Mouse (Mus musculus) embryonic fibroblast, embryonic 13.5 days (primary cell): ENCODE data around the gene Gimap3. TPM values are rescaled to one million over a fixed set of nuclear protein-coding genes. Genes with fewer than 3 reads are reported as not detected.
A peak's percentile ranks its signal among the peaks of the same experiment; 100 is the strongest.

Source experiments
- H3K27ac ChIP-seq: 2 replicates; pipeline ENCODE4 v1.5.1; 2012; ENCODE audit warnings: low read length, control low read depth, inconsistent platforms; ENCODE audit not compliant: insufficient read depth
- H3K4me1 ChIP-seq: 2 replicates; pipeline ENCODE4 v1.6.1; 2011; ENCODE audit warnings: low read length; ENCODE audit not compliant: control insufficient read depth, insufficient read depth
- H3K4me3 ChIP-seq: 2 replicates; pipeline ENCODE4 v1.5.1; 2011; ENCODE audit warnings: mild to moderate bottlenecking, control low read depth, low read length; ENCODE audit not compliant: insufficient read depth
- CTCF ChIP-seq: IDR thresholded peaks from 2 replicates; pipeline ENCODE4 v1.5.1; 2011; ENCODE audit warnings: mild to moderate bottlenecking, control low read depth, low read length, moderate library complexity, borderline replicate concordance; ENCODE audit not compliant: insufficient read depth
- POLR2A ChIP-seq: IDR thresholded peaks from 2 replicates; pipeline ENCODE4 v1.6.1; 2011; ENCODE audit warnings: low read depth, mild to moderate bottlenecking, control low read depth, low read length, moderate library complexity
- polyA plus RNA-seq: library from polyadenylated mRNA; stranded (reverse); fragments of >200 nt; gene quantifications from 2 replicates; pipeline ENCODE4 v1.2.4, GENCODE M21; 2011; ENCODE audit warnings: low read depth; ENCODE audit not compliant: missing spikeins, insufficient read length

Gimap3 gene
- polyA plus RNA-seq, 1 experiment = not detected

GRCm38 (mm10) chr6:48784406-48784805 lies 13.8 kb upstream of the Gimap3 start:
- no peak for TF ChIP-seq CTCF
- no peak for TF ChIP-seq POLR2A
- Histone ChIP-seq H3K4me1 (no peaks in the 10 kb centered on the region), H3K27ac (no peak overlapping the region)

GRCm38 (mm10) chr6:48772030-48772429 lies 1.4 kb upstream of the Gimap3 start:
- H3K4me1 ChIP-seq = no peaks in the 10 kb centered on the region
- no peak overlapping the region for H3K27ac ChIP-seq
- H3K4me3 ChIP-seq = no peak overlapping the region
- TF ChIP-seq POLR2A = no peak
- peak; percentile 76; the same call in 1 of the 2 replicates for TF ChIP-seq CTCF

More at GRCm38 (mm10) chr6:48784406-48784805, 13.8 kb upstream of the Gimap3 start:
- no peak overlapping the region for H3K4me3 ChIP-seq

GRCm38 (mm10) chr6:48768933-48769332 lies 1.7 kb downstream of the Gimap3 start:
- Histone ChIP-seq H3K27ac (no peak overlapping the region), H3K4me3 (no peak overlapping the region), H3K4me1 (no peaks in the 10 kb centered on the region)
- TF ChIP-seq POLR2A = no peak
- TF ChIP-seq CTCF = no peak

- Histone ChIP-seq H3K27ac (no peak overlapping the region), H3K4me1 (no peaks in the 10 kb centered on the region), H3K4me3 (no peak overlapping the region)
- TF ChIP-seq CTCF = no peak
- TF ChIP-seq POLR2A = no peak
Measured at GRCm38 (mm10) chr6:48768178-48768869, 2.3 kb downstream of the Gimap3 start.

- TF ChIP-seq POLR2A (no peak), CTCF (no peak)
- H3K27ac ChIP-seq = no peak overlapping the region
- no peak overlapping the region for H3K4me3 ChIP-seq
- H3K4me1 ChIP-seq = no peaks in the 10 kb centered on the region
Measured at GRCm38 (mm10) chr6:48764496-48764895, 6.2 kb downstream of the Gimap3 start.

GRCm38 (mm10) chr6:48763567-48764270 lies 6.9 kb downstream of the Gimap3 start:
- Histone ChIP-seq H3K4me3 (no peak overlapping the region), H3K4me1 (no peaks in the 10 kb centered on the region), H3K27ac (no peak overlapping the region)
- no peak for TF ChIP-seq POLR2A
- TF ChIP-seq CTCF = no peak

GRCm38 (mm10) chr6:48747091-48747966 lies 23.3 kb downstream of the Gimap3 start:
- TF ChIP-seq POLR2A (no peak), CTCF (no peak)

GRCm38 (mm10) chr6:48745959-48746889 lies 24.4 kb downstream of the Gimap3 start, which contains the start of gene Gimap5:
Gene Gimap5, plus strand, starts transcription at chr6:48746197.
- no peak within 1 kb of the TSS for H3K4me3 ChIP-seq
- TF ChIP-seq CTCF (no peak), POLR2A (no peak)
- no peaks in the 10 kb centered on the region for H3K4me1 ChIP-seq
- no peak within 1 kb of the TSS for H3K27ac ChIP-seq

More at GRCm38 (mm10) chr6:48747091-48747966, 23.3 kb downstream of the Gimap3 start:
- H3K4me3 ChIP-seq = no peak overlapping the region
- no peak overlapping the region for H3K27ac ChIP-seq
- H3K4me1 ChIP-seq = no peaks in the 10 kb centered on the region
